Mouse (Mus musculus) cortical plate, adult 2 months (tissue): ENCODE results near the gene Ift140.

Source experiments
- CTCF ChIP-seq: fragments of 200-500 bp; IDR thresholded peaks from 2 replicates; pipeline ENCODE4 v1.5.1; 2011; ENCODE audit warnings: mild to moderate bottlenecking, control low read depth, low read length; ENCODE audit not compliant: insufficient read depth; ENCODE audit errors: extremely low read depth
- POLR2A ChIP-seq: fragments of 200-500 bp; IDR thresholded peaks from 2 replicates; pipeline ENCODE4 v1.6.1; 2011; ENCODE audit warnings: mild to moderate bottlenecking, low read length, control low read depth; ENCODE audit not compliant: insufficient read depth; ENCODE audit errors: extremely low read depth

- no peak for TF ChIP-seq POLR2A
- no peak for TF ChIP-seq CTCF
Observed at GRCm38 (mm10) chr17:25077771-25078372, 62.0 kb downstream of the Ift140 start.
